Mouse (Mus musculus) kidney, adult 9 months (tissue): ENCODE measurements around the gene Nup210l.
"Not testable (repeated sequence)": the region's sequence is repeated elsewhere in the genome, so short reads cannot be mapped to it uniquely, and the experiment has no call there.

ENCODE experiments used
- DNase-seq: peaks from one replicate; pipeline ENCODE4 v3.0.0; 2022

Gene Nup210l

GRCm38 (mm10) chr3:90101010-90101409, 2.9 kb upstream of the Nup210l start:
- DNase-seq: no peak

- DNase-seq: no peak
These were observed 2.3 kb upstream of the Nup210l start for GRCm38 (mm10) chr3:90101673-90102072.

GRCm38 (mm10) chr3:90102239-90102638, 1.7 kb upstream of the Nup210l start:
- no peak for DNase-seq

- no peak for DNase-seq
These were observed 756 bp upstream of the Nup210l start for GRCm38 (mm10) chr3:90103176-90103575.

GRCm38 (mm10) chr3:90111706-90112105, 7.8 kb downstream of the Nup210l start:
- no peak for DNase-seq

GRCm38 (mm10) chr3:90114342-90114741, 10.4 kb downstream of the Nup210l start:
- DNase-seq: peak; percentile 27

GRCm38 (mm10) chr3:90115526-90115925, 11.6 kb downstream of the Nup210l start:
- no peak for DNase-seq

- DNase-seq: no peak
These were observed 14.3 kb downstream of the Nup210l start for GRCm38 (mm10) chr3:90118132-90118790.

GRCm38 (mm10) chr3:90122036-90122435, 18.1 kb downstream of the Nup210l start:
- not testable (repeated sequence) for DNase-seq

GRCm38 (mm10) chr3:90125710-90126109, 21.8 kb downstream of the Nup210l start:
- DNase-seq: no peak

- no peak for DNase-seq
These were observed 23.9 kb downstream of the Nup210l start for GRCm38 (mm10) chr3:90127881-90128280.

- no peak for DNase-seq
These were observed 28.8 kb downstream of the Nup210l start for GRCm38 (mm10) chr3:90132745-90133144.

- no peak for DNase-seq
These were observed 29.4 kb downstream of the Nup210l start for GRCm38 (mm10) chr3:90133331-90133730.

- DNase-seq: no peak
These were observed 30.6 kb downstream of the Nup210l start for GRCm38 (mm10) chr3:90134483-90134882.

GRCm38 (mm10) chr3:90134993-90135392, 31.1 kb downstream of the Nup210l start:
- DNase-seq: no peak

- peak; percentile 6 for DNase-seq
These were observed 32.7 kb downstream of the Nup210l start for GRCm38 (mm10) chr3:90136660-90137059.

- no peak for DNase-seq
These were observed 33.7 kb downstream of the Nup210l start for GRCm38 (mm10) chr3:90137606-90138005.

GRCm38 (mm10) chr3:90139962-90140361, 36.0 kb downstream of the Nup210l start:
- no peak for DNase-seq

GRCm38 (mm10) chr3:90145461-90145860, 41.5 kb downstream of the Nup210l start:
- no peak for DNase-seq

GRCm38 (mm10) chr3:90146651-90147050, 42.7 kb downstream of the Nup210l start:
- DNase-seq: no peak

- no peak for DNase-seq
These were observed 47.3 kb downstream of the Nup210l start for GRCm38 (mm10) chr3:90151086-90151740.

- no peak for DNase-seq
These were observed 52.1 kb downstream of the Nup210l start for GRCm38 (mm10) chr3:90155996-90156395.

- DNase-seq: no peak
These were observed 55.8 kb downstream of the Nup210l start for GRCm38 (mm10) chr3:90159757-90160156.

GRCm38 (mm10) chr3:90161541-90161940, 57.6 kb downstream of the Nup210l start:
- DNase-seq: no peak

GRCm38 (mm10) chr3:90179566-90179965, 75.6 kb downstream of the Nup210l start:
- DNase-seq: no peak
